Mouse (Mus musculus) brain, adult 2 months (tissue): Measurements from ENCODE around the gene Aldh16a1.
"Not testable (repeated sequence)": the region's sequence is repeated elsewhere in the genome, so short reads cannot be mapped to it uniquely, and the experiment has no call there.

Source experiments
- DNase-seq: peaks from one replicate; pipeline ENCODE4 v3.0.0; 2011; ENCODE audit warnings: low read depth, low spot score

Gene Aldh16a1

DNA sequence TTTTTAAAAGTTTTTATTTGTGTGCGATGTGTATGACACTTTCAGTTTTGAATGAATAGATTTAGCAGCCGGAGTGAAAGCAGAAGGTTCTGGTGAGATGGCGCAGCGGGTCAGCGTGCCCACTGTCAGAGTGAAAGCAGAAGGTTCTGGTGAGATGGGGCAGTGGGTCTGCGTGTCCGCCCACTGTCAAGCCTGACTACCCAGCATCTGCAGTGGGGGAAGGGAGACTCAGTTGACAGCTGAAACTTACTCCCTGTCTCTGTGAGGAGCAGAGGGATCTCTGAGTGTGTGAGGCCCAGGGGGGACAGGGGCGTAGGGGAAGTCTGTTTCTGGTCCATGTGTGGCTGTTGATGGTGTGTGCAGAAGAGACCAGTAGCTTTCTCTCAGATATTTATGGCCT, 36.8 kb downstream of the Aldh16a1 start:
- DNase-seq = no peak

DNA sequence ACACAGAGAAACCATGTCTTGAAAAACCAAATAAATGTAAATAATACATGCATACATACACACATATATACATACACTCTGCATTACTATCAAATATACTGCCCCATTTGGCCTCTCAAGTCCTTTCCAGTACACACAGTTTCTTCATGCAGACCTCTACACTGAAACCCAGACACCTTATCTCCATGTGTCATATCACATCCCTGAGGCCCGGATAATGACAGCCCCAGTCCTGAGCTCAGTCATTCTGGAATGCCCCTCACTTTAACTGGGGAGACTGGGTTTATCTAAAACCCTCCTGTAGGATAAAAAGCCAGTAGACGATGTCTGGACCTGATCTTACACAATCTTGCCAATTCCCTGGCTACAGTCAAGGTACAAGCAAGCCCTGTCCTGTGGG, 40.9 kb downstream of the Aldh16a1 start:
- DNase-seq = no peak

DNA sequence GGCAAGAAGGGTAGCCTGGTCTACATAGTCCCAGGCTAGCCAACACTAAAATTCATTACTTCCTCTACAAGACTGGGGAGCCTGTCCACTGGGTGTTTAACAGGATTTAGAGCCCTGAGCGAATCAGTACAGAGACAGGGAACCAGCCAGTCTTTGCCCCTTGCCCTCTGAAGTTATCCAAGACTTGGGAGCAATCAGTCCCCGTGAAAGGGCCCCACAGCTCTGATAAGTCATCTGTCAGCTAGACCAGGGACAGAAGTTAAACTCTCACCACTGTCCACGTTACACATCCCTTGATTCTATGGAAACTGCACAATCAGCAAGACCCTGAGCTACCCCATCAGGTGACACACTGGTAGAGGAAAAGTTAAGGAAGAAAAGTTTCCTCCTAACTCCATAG, 41.9 kb downstream of the Aldh16a1 start:
- no peak for DNase-seq

DNA sequence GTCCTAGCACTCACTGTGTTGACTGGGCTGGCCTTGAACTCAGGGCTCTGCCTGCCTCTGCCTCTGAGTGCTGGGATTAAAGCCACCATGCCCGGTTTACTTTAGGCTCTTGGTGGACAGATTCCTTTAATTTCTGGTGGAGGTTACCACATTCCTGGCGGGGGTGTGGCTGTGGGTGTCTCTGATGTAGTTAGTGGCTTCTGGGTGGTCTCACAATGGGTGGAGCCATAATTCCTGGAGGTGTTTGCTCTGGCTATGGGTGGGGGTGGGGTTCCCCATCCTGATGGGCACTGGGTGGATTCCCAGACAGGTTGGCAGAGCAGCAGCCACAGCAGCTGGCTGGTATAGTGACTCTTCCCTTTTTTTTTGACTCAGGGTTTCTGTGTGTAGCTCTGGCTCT, 42.4 kb downstream of the Aldh16a1 start:
- DNase-seq = no peak

DNA sequence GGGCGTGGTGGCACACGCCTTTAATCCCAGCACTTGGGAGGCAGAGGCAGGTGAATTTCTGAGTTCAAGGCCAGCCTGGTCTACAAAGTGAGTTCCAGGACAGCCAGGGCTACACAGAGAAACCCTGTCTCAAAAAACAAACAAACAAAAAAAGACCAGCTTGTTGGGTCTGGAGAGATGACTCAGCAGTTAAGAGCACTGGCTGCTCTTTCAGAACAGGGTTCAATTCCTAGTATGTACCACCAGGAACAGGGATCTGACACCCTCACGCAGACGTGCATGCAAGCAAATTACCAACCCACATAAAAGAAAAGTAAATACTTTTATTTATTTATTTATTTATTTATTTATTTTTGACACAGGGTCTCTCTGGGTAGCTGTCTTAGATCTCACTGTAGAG, 44.3 kb downstream of the Aldh16a1 start:
- DNase-seq = not testable (repeated sequence)

DNA sequence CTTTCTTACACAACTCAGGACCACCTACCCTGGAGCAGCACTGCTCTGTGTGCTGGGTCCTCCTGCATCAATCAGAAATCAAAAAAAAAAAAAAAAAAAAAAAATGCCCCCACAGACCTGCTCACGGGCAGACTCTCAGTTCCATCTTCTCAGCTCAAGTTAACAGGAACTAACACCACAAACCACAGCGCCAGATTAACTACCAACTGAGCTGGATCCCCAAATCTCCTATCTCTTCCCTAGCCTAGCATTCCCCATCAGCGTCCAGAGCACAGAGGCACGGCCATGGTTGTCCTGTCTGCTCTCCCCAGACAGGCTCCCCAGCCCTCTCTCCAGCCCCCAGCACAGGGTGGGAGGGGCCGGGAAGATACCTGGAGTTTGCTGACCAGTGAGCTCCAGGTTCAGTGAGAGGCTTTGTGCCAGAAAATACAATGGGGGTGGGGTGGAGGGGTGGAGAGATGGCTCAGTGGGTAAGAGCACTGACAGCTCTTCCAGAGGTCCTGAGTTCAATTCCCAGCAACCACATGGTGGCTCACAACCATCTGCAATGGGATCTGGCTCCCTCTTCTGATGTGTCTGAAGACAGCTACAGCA, 47.2 kb downstream of the Aldh16a1 start:
- no peak for DNase-seq

DNA sequence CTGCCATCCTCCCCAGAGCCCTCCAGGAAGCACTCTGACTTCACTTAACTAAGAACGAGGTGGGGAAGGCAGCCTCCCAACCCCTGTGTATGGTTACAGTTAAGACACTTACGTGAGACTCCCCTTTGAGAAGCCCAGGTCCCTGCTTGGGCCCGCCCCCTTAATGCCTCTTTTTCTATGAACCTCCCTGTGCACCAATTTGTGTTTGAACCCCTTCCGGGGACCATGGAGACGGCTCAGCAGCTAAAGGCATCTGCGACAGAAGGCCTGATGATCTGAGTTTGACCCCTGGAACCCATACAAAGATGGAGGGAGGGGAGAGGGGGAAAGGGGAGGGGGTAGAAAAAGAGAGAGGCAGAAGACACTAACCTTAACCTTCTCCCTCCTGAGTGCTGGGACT, 47.9 kb downstream of the Aldh16a1 start:
- DNase-seq = no peak

DNA sequence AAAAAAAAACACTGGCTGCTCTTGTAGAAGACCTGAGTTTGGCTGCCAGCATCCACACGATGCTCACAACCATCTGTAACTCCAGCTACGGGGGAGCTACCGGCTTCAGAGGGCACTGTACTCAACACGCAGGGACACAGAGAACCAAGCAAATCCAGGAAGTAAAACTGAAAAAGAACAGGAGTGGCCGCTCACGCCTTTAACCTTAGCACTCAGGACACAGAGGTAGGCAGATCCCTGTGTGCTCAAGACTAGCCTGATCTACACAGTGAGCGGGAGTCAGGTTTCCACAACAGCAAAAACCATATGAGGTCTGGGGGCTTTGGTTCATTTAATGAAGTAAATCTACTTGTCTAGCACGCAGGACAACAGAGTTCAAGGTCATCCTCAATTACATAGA, 48.9 kb downstream of the Aldh16a1 start:
- DNase-seq = no peak

DNA sequence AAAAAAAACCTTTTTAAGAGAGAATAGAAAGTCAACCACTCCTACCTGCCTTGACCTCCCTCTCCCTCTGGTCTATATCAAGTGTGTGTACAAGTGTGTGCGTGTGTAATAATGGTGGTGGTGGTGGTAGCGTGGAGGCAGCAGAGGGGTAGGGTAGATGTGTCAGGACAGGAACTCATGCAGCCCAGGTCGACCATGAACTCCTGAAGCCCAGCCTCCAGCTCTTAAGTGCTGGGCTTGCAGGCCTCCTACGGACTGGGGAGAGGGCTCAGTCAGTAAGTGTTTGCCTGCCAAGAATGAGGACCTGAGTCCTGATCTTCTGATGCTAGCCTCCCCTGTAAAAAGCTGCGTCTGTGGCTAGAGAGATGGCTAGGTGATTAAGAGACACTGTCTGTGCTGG, 49.4 kb downstream of the Aldh16a1 start:
- DNase-seq = no peak

DNA sequence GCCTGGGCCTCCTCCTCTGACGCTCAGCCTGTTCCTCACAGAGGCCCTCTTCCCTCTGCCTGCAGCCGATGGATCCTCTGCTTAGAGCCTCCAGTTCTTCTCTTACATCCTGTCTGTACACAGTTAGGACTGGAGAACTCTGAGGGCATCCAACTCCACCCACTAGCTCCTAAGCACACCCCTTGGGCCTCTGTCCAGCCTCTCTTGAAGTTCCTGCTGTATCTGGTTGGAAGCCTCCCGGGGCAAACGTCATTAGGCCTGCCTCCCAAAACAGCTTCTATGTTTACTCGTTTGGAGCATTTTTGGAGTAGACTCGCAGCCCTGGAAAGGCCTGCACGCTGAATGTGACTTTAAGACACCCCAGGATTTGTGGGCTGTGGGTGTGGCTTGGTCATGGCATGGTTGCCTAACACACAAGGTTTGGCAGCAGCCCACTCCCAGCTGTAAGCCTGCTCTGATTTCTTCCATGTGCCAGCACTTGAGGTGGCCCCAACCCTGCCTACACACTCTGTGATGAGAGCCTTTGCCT, 50.7 kb downstream of the Aldh16a1 start, which contains the start of gene Fcgrt:
Fcgrt (minus strand) TSS at position 200 of the 529 bp plus-strand sequence.
- peak; percentile 83 for DNase-seq

DNA sequence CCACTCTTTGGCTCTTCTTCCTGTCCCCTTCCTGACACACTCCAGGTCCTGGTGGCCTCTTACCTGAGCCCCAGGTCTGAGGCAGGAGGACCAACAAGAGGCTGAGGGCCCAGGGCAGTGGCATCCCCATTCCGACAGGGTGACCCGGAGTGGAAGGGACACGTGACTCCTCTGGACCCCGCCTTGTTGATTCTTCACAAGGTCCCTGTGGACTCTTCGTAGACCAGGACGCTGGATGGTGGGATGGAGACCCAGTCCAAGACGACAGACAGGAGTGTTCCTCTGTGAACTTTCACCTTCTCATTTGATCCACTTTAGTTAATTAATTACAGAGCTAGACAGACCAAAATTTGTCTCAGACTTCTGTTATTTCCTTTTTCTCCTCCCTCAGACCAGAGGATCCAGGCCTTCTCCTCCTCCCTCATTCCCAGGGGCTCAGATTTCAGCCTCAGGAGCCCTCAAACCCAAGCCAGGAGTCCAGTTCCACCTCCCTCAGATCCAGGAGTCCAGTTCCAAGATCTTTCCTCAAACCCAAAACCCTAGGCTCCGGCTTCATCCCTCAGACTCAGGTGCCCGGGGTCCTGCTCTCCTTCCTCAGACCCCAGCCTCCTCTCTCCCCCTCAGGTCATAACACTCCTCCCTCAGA, 51.3 kb downstream of the Aldh16a1 start:
- DNase-seq = no peak

DNA sequence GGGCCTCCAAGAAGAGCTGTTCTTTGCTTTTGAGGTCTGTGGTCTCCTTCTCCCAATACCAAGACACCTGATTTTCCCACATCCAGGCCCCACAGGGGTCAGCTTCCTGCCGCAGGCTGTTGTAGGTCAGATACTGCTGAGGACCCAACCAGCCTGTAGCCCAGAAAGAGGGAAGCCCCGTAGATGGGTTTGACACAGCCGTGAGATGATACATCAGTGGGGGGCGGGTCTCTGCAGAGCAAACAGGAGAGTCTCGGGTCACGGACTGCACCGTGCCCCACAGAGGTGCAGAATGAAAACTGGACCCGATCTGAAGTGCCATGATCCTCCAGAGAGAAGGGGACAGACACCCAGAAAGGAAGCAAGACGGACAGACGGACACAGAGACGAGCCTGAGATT, 51.9 kb downstream of the Aldh16a1 start:
- no peak for DNase-seq

DNA sequence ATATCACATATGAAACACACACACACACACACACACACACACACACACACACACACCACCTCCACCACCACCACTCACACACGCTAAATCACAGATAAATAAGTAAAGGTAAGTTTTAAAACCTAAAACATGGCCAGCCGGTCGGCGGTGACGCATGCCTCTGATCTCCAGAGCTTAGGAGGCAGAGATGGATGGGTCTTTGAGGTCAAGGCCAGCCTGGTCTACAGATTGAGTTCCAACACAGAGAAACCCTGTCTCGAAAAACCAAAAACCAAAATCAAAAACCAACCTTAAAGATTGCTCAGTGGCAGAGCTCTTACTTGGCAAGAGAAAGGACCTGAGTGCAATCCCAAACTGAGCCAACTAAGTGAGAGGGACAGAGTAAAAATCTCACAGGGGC, 54.3 kb downstream of the Aldh16a1 start:
- no peak for DNase-seq

DNA sequence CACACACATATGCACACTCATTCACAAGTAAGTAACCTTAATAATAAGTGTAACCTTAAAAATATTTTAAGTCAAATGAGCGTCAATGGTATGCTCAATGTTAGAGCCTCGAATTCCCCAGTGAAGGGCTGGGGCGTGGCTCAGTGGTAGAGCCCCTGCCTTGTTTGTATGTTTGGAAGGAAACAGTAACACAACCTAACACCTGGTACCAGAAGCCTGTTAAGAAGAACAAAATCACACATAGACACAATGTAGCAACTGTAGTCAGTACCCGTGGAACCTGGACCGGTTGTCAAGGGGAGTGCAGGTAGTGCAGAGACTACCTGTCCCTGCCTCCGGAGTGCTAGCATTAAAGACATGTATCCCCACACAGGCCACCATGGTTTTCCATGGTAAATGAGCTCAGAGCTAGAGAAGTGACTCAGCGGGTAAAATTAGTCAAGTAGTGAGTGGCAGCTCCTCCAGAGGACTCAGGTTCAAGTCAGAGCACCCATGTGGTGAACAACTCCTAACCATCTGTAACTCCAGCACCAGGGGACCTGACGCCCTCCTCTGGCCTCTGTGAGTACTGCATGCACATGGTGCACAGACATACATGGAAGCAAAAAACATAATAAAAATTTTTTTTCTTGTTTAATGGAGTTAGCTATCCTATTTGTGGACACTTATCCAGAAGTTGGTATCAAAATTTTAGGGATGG, 55.7 kb downstream of the Aldh16a1 start:
- DNase-seq = no peak

DNA sequence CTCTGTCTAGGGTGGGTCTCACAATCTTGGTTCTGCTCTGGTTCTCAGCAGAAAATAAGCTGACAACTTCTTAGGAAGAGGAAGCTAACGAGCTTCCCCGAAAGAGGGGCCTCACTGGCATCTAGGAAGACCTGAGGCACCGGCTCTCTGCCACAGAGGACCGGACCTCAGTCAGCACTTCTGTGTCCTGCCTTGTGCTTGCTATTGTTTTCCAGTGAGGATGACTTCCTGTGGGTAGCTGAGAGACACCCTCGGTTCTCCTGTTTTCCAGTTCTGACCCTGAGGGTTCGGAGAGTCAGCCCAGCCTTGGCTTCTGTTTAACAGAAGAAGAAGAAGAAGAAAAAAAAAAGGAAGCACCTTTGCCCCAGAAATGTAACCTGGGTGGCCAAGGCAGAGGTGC, 56.9 kb downstream of the Aldh16a1 start:
- DNase-seq = no peak

DNA sequence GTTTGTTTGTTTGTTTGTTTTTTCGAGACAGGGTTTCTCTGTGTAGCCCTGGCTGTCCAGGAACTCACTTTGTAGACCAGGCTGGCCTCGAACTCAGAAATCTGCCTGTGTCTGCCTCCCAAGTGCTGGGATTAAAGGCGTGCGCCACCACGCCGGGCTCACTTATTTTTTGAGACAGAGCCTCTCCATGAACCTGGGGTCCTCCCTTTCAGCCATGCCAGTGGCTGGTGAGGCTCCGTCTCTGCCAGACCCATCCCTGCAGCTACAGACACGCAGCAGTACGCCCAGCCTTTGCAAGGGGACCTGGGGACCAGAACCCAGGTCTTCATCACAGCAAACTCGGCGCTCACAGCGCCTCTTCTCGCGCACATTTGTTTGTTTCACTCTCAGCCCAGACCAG, 58.4 kb downstream of the Aldh16a1 start:
- DNase-seq = not testable (repeated sequence)

DNA sequence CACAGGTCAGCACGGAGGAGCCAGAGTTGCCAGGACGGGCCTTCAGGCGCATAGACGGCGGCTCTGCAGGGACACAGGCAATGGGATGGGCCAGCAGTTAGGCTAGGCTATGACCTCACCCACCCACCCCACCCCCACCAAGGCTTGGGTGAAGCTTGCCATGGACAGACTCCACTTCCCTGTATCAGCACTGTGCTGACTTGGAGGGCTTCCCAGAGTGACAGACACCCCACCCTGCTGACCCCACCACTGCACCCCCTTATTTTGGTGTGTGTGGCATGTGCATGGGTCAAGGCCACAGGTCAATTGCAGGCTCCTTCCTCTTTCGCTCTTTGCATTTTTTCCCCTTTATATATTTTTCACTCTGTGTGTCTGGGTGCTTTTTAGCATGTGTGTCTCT, 59.0 kb downstream of the Aldh16a1 start:
- no peak for DNase-seq

DNA sequence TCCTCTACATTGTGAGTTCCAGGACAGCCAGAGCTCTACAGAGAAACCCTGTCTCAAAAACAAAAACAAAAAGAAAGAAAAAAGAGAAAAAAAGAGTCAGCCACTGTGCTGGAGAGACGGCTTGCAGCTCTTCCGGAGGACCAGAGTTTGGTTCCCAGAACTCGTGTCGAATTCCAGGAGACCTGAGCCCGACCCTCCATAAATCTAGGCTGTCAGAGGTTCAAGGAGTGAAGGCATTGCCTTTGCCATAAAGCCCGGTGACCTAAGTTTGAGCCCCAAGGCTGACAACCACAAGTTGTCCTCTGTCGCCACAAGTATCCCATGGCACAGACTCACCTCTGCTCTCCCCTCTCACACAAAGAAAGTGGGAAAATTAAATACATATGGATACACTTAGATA, 60.3 kb downstream of the Aldh16a1 start:
- no peak for DNase-seq

DNA sequence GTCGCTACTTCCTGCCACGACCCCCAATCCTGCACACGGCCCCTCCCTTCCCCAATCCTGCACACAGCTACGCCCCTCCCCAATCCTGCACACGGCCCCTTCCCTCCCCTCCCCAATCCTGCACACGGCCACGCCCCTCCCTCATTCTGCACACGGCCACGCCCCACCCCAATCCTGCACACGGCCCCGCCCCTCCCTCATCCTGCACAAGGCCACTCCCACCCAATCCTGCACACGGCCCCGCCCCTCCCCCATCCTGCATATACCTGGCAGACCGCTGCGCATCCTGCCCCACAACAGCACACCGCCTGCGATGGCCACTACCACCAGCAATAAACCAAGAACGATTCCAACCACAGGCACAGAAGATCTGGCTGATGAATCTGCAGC, 60.9 kb downstream of the Aldh16a1 start:
- no peak for DNase-seq

DNA sequence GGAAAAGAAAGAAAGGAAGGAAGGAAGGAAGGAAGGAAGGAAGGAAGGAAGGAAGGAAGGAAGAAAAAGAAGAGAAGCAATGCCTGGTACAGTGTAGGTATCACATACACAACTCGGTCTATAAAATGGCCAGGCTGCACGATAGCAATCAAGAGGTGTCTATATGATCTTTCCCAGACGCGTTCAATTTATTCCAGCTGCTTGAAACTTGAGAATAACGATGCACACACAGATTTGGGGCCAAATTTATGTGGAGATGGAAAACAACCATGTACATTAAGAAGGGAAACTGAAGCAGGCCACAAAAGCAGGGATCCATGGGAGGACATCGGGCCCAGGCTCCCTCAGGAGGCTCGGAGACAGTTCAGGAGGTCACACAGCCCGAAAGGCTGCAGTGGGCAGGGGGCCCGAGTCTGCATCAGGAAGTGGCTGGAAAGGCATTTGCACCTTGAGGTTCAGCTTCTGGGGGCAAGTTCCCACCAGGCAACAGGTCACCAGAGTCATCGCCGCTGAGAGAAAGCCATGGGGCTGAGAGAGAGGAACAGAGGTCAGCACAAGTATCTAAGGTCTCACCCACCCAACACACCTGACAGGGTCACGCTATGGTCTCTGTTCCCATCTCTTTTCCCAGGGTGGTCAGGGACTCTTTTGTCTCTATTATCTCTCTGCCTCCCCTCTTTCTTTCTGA, 61.4 kb downstream of the Aldh16a1 start:
- no peak for DNase-seq

DNA sequence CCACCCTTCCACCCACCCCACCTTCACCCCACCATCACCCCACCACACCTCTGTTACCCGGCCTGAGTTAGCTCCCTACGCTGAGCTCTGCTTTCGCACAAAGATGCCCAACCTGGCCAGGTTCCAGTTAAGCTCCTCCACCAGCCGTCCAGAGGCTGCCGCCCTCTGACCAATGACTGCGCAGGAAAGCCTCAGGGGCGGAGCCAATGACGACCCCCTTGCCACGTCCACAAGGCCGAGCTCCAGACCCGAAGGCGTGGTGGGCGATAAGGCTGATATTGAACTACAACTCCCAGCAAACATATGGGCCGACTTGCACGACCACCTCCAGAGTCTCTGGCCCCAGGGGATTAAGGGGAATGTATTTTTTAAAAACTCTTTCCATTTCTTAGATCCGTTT, 62.3 kb downstream of the Aldh16a1 start, which contains the start of gene Rcn3:
Rcn3 (minus strand) TSS at position 174 of the 400 bp plus-strand sequence.
- peak; percentile 37 for DNase-seq
